Mouse (Mus musculus) stomach, postnatal 0 days (tissue): ENCODE results near the gene Lgals4.
"Not testable (repeated sequence)": the region's sequence is repeated elsewhere in the genome, so short reads cannot be mapped to it uniquely, and the experiment has no call there.

Source experiments
- CTCF ChIP-seq: IDR thresholded peaks from 2 replicates; pipeline ENCODE4 v1.5.1; 2016; ENCODE audit warnings: antibody characterized with exemption, low read depth, mild to moderate bottlenecking, moderate library complexity
- EP300 ChIP-seq: optimal IDR thresholded peaks from 2 replicates; pipeline ENCODE3; 2016; ENCODE audit warnings: antibody characterized with exemption

GRCm38 (mm10) chr7:28867508-28868340, 34.1 kb downstream of the Lgals4 start:
- peak; percentile 78 for TF ChIP-seq CTCF
- not testable (repeated sequence) for TF ChIP-seq EP300
